Mouse (Mus musculus) CD4-positive, CD25-positive, alpha-beta regulatory T cell, adult 2 months (primary cell): ENCODE data around the gene Myog.

Experiments used
- DNase-seq: peaks from one replicate; pipeline ENCODE4 v3.0.0-alpha.2; 2012; ENCODE audit warnings: low read depth, low spot score

The Myog gene

GRCm38 (mm10) chr1:134283108-134283507, 6.7 kb upstream of the Myog start:
- DNase-seq = no peak

- no peak for DNase-seq
Measured at GRCm38 (mm10) chr1:134285458-134286120, 4.2 kb upstream of the Myog start.

- no peak for DNase-seq
Measured at GRCm38 (mm10) chr1:134288239-134288638, 1.6 kb upstream of the Myog start.

- DNase-seq = no peak
Measured at GRCm38 (mm10) chr1:134290300-134290699, 511 bp downstream of the Myog start.

GRCm38 (mm10) chr1:134290909-134291308, 1.1 kb downstream of the Myog start:
- peak; percentile 5 for DNase-seq

- no peak for DNase-seq
Measured at GRCm38 (mm10) chr1:134291555-134291954, 1.8 kb downstream of the Myog start.

- no peak for DNase-seq
Measured at GRCm38 (mm10) chr1:134292073-134292472, 2.3 kb downstream of the Myog start.

GRCm38 (mm10) chr1:134292601-134293000, 2.8 kb downstream of the Myog start:
- DNase-seq = no peak

- no peak for DNase-seq
Measured at GRCm38 (mm10) chr1:134293276-134293675, 3.5 kb downstream of the Myog start.

GRCm38 (mm10) chr1:134293738-134294604, 4.2 kb downstream of the Myog start:
- DNase-seq = no peak

GRCm38 (mm10) chr1:134297265-134297664, 7.5 kb downstream of the Myog start:
- no peak for DNase-seq

GRCm38 (mm10) chr1:134298636-134299411, 9.0 kb downstream of the Myog start:
- DNase-seq = no peak

GRCm38 (mm10) chr1:134302568-134303238, 12.9 kb downstream of the Myog start:
- no peak for DNase-seq

- no peak for DNase-seq
Measured at GRCm38 (mm10) chr1:134304940-134305339, 15.2 kb downstream of the Myog start.

- DNase-seq = no peak
Measured at GRCm38 (mm10) chr1:134307409-134307808, 17.6 kb downstream of the Myog start.

GRCm38 (mm10) chr1:134310291-134310690, 20.5 kb downstream of the Myog start:
- DNase-seq = no peak

GRCm38 (mm10) chr1:134310729-134311128, 20.9 kb downstream of the Myog start:
- DNase-seq = no peak

GRCm38 (mm10) chr1:134311760-134312159, 22.0 kb downstream of the Myog start:
- no peak for DNase-seq

- DNase-seq = no peak
Measured at GRCm38 (mm10) chr1:134315181-134315580, 25.4 kb downstream of the Myog start.

GRCm38 (mm10) chr1:134316361-134316760, 26.6 kb downstream of the Myog start:
- DNase-seq = no peak

GRCm38 (mm10) chr1:134318261-134318660, 28.5 kb downstream of the Myog start:
- no peak for DNase-seq
